Mouse (Mus musculus): ENCODE measurements at regions not wholly inside any gene's neighbourhood (a gene's known extent, or its start where the extent isn't known, plus 50 kb on each side); places are given as distances from the start of the nearest gene placed in this dataset.

- no peaks in the 10 kb centered on the region for H3K9me3 ChIP-seq
- TF ChIP-seq GATA1 (IDR thresholded peaks at IDR 0.05; ENCODE audit: borderline replicate concordance, low read length) = no peak
- no peak for TF ChIP-seq FLI1 (IDR thresholded peaks at IDR 0.05; ENCODE audit: low read length)
- H3K27me3 ChIP-seq (replicated peaks) = no peaks in the 10 kb centered on the region
- no peaks in the 10 kb centered on the region for H3K36me3 ChIP-seq (replicated peaks; ENCODE audit: low read length)
- H3K4me3 ChIP-seq (replicated peaks) = no peak overlapping the region
- no peaks in the 10 kb centered on the region for H3K4me1 ChIP-seq
Observed at GRCm38 (mm10) chr17:88195303-88195702, 130.2 kb upstream of the Fbxo11 start.

- Histone ChIP-seq H3K4me3 (replicated peaks) (no peak overlapping the region), H3K9me3 (no peaks in the 10 kb centered on the region), H3K4me1 (no peaks in the 10 kb centered on the region), H3K36me3 (replicated peaks; ENCODE audit: low read length) (no peaks in the 10 kb centered on the region), H3K27me3 (replicated peaks) (no peaks in the 10 kb centered on the region)
- TF ChIP-seq GATA1 (IDR thresholded peaks at IDR 0.05; ENCODE audit: borderline replicate concordance, low read length) (no peak), FLI1 (IDR thresholded peaks at IDR 0.05; ENCODE audit: low read length) (no peak)
Observed at GRCm38 (mm10) chr17:88195893-88196292, 130.8 kb upstream of the Fbxo11 start.

GRCm38 (mm10) chr17:88196322-88196721 is 131.2 kb upstream of the Fbxo11 start:
- no peak for TF ChIP-seq GATA1 (IDR thresholded peaks at IDR 0.05; ENCODE audit: borderline replicate concordance, low read length)
- no peak for TF ChIP-seq FLI1 (IDR thresholded peaks at IDR 0.05; ENCODE audit: low read length)
- H3K36me3 ChIP-seq (replicated peaks; ENCODE audit: low read length) = no peaks in the 10 kb centered on the region

GRCm38 (mm10) chr17:88197381-88197780 is 132.3 kb upstream of the Fbxo11 start:
- H3K4me3 ChIP-seq (replicated peaks) = no peak overlapping the region
- H3K27me3 ChIP-seq (replicated peaks) = no peaks in the 10 kb centered on the region
- no peak for TF ChIP-seq FLI1 (IDR thresholded peaks at IDR 0.05; ENCODE audit: low read length)
- TF ChIP-seq GATA1 (IDR thresholded peaks at IDR 0.05; ENCODE audit: borderline replicate concordance, low read length) = no peak
- H3K9me3 ChIP-seq = peaks cover 4% of the 10 kb centered on the region; the same call in 1 of the 2 replicates
- H3K36me3 ChIP-seq (replicated peaks; ENCODE audit: low read length) = no peaks in the 10 kb centered on the region
- H3K4me1 ChIP-seq = no peaks in the 10 kb centered on the region

More at GRCm38 (mm10) chr17:88196322-88196721, 131.2 kb upstream of the Fbxo11 start:
- no peaks in the 10 kb centered on the region for H3K27me3 ChIP-seq (replicated peaks)
- H3K4me3 ChIP-seq (replicated peaks) = no peak overlapping the region
- no peaks in the 10 kb centered on the region for H3K4me1 ChIP-seq
- H3K9me3 ChIP-seq = no peaks in the 10 kb centered on the region

GRCm38 (mm10) chr17:88201249-88201970 is 136.3 kb upstream of the Fbxo11 start:
- no peaks in the 10 kb centered on the region for H3K36me3 ChIP-seq (replicated peaks; ENCODE audit: low read length)
- H3K4me3 ChIP-seq (replicated peaks) = no peak overlapping the region
- no peaks in the 10 kb centered on the region for H3K27me3 ChIP-seq (replicated peaks)
- TF ChIP-seq FLI1 (IDR thresholded peaks at IDR 0.05; ENCODE audit: low read length) = no peak
- TF ChIP-seq GATA1 (IDR thresholded peaks at IDR 0.05; ENCODE audit: borderline replicate concordance, low read length) = no peak
- no peaks in the 10 kb centered on the region for H3K4me1 ChIP-seq
- H3K9me3 ChIP-seq = peaks cover 8% of the 10 kb centered on the region; the same call in 1 of the 2 replicates

GRCm38 (mm10) chr17:88202214-88202613 is 137.1 kb upstream of the Fbxo11 start:
- H3K4me1 ChIP-seq = no peaks in the 10 kb centered on the region
- H3K36me3 ChIP-seq (replicated peaks; ENCODE audit: low read length) = no peaks in the 10 kb centered on the region
- no peaks in the 10 kb centered on the region for H3K27me3 ChIP-seq (replicated peaks)
- peaks cover 11% of the 10 kb centered on the region; the same call in 1 of the 2 replicates for H3K9me3 ChIP-seq
- TF ChIP-seq GATA1 (IDR thresholded peaks at IDR 0.05; ENCODE audit: borderline replicate concordance, low read length) (no peak), FLI1 (IDR thresholded peaks at IDR 0.05; ENCODE audit: low read length) (no peak)
- no peak overlapping the region for H3K4me3 ChIP-seq (replicated peaks)

GRCm38 (mm10) chr17:88209565-88209964 is 144.5 kb upstream of the Fbxo11 start:
- no peaks in the 10 kb centered on the region for H3K36me3 ChIP-seq (replicated peaks; ENCODE audit: low read length)

GRCm38 (mm10) chr17:88212121-88212520 is 147.0 kb upstream of the Fbxo11 start:
- H3K4me3 ChIP-seq (replicated peaks) = no peak overlapping the region
- no peaks in the 10 kb centered on the region for H3K27me3 ChIP-seq (replicated peaks)
- TF ChIP-seq FLI1 (IDR thresholded peaks at IDR 0.05; ENCODE audit: low read length) (no peak), GATA1 (IDR thresholded peaks at IDR 0.05; ENCODE audit: borderline replicate concordance, low read length) (no peak)
- peaks cover 23% of the 10 kb centered on the region; the same call in 1 of the 2 replicates for H3K9me3 ChIP-seq
- H3K36me3 ChIP-seq (replicated peaks; ENCODE audit: low read length) = no peaks in the 10 kb centered on the region
- no peaks in the 10 kb centered on the region for H3K4me1 ChIP-seq

More at GRCm38 (mm10) chr17:88209565-88209964, 144.5 kb upstream of the Fbxo11 start:
- TF ChIP-seq GATA1 (IDR thresholded peaks at IDR 0.05; ENCODE audit: borderline replicate concordance, low read length) (no peak), FLI1 (IDR thresholded peaks at IDR 0.05; ENCODE audit: low read length) (no peak)
- H3K4me1 ChIP-seq = no peaks in the 10 kb centered on the region
- H3K27me3 ChIP-seq (replicated peaks) = no peaks in the 10 kb centered on the region
- H3K4me3 ChIP-seq (replicated peaks) = no peak overlapping the region
- peaks cover 25% of the 10 kb centered on the region; the same call in 1 of the 2 replicates for H3K9me3 ChIP-seq

- Histone ChIP-seq H3K4me3 (replicated peaks) (no peak overlapping the region), H3K4me1 (no peaks in the 10 kb centered on the region), H3K36me3 (replicated peaks; ENCODE audit: low read length) (no peaks in the 10 kb centered on the region), H3K27me3 (replicated peaks) (no peaks in the 10 kb centered on the region), H3K9me3 (0 out of 2 replicates have a peak, but pooled peaks cover 18% of the 10 kb centered on the region)
- TF ChIP-seq FLI1 (IDR thresholded peaks at IDR 0.05; ENCODE audit: low read length) (no peak), GATA1 (IDR thresholded peaks at IDR 0.05; ENCODE audit: borderline replicate concordance, low read length) (no peak)
Observed at GRCm38 (mm10) chr17:88214746-88215145, 149.7 kb upstream of the Fbxo11 start.

GRCm38 (mm10) chr17:88222379-88222955 is 157.4 kb upstream of the Fbxo11 start:
- Histone ChIP-seq H3K4me3 (replicated peaks) (no peak overlapping the region), H3K9me3 (peaks cover 20% of the 10 kb centered on the region), H3K27me3 (replicated peaks) (no peaks in the 10 kb centered on the region), H3K4me1 (no peaks in the 10 kb centered on the region), H3K36me3 (replicated peaks; ENCODE audit: low read length) (no peaks in the 10 kb centered on the region)
- TF ChIP-seq FLI1 (IDR thresholded peaks at IDR 0.05; ENCODE audit: low read length) (no peak), GATA1 (IDR thresholded peaks at IDR 0.05; ENCODE audit: borderline replicate concordance, low read length) (no peak)

Measured in megakaryocyte, embryonic 14.5 days (primary cell).